Mouse (Mus musculus): ENCODE measurements around the gene Ache. TPM values are rescaled to one million over a fixed set of nuclear protein-coding genes. Genes with fewer than 3 reads are reported as not detected.
"Not testable (repeated sequence)": the region's sequence is repeated elsewhere in the genome, so short reads cannot be mapped to it uniquely, and the experiment has no call there.

The Ache gene
- 0.57 to 1.2 TPM in 2 of 3 replicates, not detected in the other for total RNA-seq (2017)

DNA sequence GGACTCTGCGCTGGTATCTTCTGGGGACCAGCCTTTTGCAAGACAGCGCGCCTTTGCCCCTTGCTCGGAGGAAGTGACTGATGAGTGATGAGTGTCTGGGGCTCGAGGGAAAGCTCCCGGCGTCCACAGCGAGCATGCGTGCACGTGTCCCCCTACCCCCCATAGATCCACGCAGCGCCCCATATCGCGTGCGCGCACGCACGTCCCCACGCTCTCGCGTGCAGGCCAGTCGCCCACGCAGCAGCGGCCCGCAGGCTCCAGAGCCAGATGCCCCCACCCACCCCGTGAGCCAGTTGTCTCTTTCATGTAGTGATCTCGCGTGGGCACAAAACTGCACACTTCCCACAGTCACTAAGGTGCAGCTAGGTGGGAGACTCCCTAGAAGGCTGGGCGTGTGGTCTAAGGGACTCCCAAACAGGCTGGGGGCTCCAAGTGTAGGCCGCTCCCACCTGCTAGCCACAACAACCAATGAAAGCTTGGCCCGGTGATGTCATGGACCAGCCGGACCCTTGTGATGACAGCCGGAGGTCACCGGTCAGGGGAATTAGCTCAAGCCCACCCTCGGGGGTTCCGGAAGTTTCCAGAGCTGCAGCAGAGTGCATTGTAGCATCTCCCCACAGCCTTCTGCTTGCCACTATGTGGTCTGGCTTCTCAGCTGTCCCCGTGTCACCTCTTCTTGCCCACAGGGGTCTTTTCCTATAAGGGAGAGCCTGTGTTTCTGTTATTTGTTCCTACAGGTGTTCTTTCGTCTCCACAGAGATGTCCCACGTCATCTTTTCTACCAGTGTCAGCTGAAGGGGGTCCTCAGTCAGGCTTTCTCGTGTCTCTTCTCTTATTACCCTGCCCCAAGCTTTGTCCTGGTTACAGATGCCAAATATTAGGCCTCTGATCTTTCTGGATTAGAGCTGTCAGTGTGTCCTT is at the start of gene Ache:
Gene Ache, plus strand, starts transcription at position 488 of the 921 bp plus-strand sequence.
- no peak for ATAC-seq (replicated peaks; ENCODE audit: insufficient number of reproducible peaks, low FRiP score, low TSS enrichment, poor library complexity, severe bottlenecking)

DNA sequence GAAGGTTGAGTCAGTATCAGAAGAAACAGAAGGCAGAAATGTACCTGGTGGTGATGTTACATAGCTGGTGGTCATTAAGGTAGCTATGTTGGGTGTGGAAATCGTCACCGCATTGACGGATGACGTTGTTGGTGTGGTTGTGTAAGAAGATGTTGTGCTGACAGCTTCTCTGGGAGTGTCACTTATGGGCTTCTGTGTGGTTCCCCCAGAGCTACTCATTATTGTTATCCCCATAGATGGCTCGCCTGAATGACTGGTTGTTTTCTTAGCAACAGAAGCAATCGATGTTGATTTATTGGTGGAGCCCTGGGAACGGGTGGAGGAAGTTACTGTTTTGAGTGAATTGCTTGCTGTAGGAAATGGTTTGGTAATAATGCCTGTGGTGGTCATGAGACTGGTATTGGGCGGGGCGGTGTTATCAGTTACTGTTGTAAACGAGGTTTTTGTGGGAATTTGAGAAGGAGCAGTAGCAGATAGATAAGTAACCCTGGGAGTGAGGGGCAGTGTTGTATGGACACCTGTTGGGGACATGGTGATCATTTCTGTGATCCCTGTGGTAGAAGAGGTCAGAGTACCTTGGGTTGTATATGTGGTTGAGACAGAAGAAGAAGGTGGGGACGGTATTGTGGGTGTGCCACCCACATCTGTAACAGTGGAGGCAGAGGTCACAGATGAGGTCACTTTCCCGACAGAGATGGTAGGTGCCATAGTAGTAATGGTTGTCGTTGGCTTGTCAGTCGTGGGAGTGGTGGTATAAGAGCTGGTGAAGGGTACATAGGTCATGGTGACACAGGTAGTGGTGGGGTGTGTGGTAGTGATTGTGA is 23.2 kb upstream of the Ache start:
- peak; percentile 82 for ATAC-seq (replicated peaks; ENCODE audit: insufficient number of reproducible peaks, low FRiP score, low TSS enrichment, poor library complexity, severe bottlenecking)

DNA sequence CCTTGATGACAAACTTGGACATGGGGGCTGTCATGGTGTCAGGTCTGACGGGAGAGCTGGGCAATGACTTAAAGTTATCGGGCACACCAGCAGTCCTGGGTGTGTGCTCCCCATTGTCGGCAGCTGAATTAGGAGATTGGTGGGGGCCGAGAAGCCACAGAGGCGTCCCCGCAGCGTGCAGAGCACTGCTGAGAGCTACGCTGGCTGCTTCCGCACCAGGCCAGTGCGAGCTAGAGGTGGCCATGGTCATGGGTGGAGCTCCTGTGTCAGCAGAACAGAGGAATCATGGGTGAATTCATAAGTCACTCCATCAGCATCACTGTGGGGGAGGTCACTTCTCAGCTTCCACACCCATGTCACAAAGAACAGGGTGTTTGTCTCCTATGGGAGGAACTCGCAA is 22.5 kb upstream of the Ache start:
- ATAC-seq (replicated peaks; ENCODE audit: insufficient number of reproducible peaks, low FRiP score, low TSS enrichment, poor library complexity, severe bottlenecking): peak; percentile 36

DNA sequence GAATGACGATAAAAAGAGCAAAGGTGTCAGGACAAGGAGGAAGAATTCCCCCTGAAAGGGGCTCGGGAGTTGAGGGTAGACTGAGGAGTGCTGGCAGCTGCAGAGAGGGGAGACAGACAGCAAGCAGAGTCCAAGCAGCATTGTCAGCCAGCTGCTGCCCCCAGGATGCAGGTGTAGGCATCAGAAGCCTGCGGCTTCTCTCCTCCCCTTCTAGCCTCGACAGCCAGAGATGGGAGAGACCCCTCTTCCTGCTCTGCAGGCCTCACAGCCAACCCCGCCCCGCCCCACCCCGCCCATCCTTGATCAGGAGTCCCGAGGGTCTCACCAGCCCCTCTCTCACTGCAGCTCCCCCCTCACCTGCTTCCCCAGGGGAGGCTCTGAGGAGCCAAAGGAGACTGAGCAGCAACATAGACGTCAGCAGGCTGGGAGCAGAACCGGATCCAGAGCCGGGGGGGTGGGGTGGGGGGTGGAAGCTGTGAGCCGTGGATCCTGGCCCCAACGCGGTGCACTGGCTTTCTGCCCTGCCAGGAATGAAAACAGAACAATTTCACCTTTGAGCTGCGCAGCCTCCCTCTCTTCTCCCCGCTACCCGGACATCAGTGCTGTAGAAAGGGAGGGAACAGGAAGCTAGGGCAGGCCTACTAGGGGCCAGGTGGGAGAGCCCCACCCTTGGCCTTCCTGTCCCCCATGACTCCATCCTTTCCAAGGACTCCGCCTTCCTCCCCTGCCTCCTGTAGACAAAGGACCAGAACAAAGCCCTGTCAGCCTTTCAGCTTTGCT is 19.0 kb upstream of the Ache start:
- no peak for ATAC-seq (replicated peaks; ENCODE audit: insufficient number of reproducible peaks, low FRiP score, low TSS enrichment, poor library complexity, severe bottlenecking)

DNA sequence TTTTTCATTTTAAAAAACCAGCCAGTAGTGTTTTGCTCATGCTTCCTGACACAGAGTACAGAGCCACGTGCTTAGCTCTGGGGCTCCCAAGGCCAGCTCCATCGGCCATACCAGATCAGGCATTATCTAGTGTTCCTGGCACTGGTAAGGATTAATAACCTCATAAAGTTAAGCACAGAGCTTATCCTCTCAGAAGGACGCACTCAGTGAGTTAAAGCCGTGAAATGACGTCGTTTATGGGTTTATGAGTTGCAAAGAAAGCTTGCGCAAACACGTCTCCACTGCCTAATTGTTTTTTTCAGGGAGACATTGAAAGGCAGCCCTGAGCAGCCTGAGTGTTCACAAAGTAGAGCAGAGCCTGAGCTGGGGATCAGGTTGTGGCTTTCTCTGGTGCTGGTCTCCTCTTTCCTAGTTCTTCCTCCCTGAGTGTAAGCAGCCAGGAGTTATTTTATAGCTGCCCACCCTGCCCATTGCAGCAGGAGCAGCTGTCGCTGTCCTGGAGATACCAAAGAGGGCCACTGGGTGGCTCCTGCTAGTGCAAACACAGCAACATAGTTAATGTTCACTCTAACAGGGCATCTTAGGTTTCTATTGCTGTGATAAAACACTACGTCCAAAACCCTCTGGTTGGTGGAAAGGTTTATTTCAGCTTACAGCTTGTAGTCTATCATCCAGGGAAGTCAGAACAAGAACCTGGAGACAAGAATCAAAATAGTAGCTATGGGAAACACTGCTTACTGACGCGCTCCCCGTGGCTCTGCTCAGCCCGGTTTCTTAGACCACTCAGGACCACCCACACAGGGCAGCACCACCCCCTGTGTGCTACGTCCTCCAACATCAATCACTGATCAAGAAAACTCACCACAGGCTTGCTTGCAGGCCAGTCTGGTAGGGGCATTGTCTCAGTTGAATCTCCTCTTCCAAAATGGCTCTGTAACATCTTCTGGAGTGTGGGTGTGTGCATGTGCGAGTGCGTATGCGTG is 9.7 kb upstream of the Ache start:
- peak; percentile 31; the same call in 1 of the 2 replicates for ATAC-seq (replicated peaks; ENCODE audit: insufficient number of reproducible peaks, low FRiP score, low TSS enrichment, poor library complexity, severe bottlenecking)

DNA sequence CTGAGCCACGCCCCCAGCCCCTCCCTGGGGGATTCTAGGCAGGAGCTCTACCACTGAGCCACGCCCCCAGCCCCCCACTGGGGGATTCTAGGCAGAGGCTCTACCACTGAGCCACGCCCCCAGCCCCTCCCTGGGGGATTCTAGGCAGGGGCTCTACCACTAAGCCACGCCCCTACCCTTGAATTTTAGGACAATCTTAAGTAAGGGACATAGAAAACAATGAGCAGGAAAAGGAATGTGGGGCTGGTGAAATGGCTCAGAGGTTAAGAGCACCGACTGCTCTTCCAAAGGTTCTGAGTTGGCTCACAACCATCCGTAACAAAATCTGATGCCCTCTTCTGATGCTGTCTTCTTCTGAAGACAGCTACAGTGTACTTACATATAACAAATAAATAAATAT is 2.9 kb upstream of the Ache start:
- not testable (repeated sequence) for ATAC-seq (replicated peaks; ENCODE audit: insufficient number of reproducible peaks, low FRiP score, low TSS enrichment, poor library complexity, severe bottlenecking)

DNA sequence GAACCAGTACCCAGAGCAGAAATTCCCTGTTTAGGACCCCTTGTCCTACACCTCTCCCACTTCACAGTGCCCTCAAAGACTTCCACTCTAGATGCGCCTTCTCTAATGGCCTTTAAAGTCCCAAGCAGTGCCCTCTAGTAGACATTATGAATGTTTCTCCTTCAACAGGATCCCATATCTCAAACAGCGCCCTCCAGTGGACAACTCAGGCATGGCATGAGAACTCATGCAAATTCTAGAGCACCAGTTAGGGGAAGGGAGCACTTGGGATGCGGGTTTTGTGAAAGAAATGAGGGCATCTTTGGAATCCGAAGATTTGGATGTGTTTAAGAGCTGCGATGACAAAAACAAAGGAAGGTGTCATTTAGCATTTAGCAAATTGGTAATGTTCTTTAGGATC is 2.3 kb upstream of the Ache start:
- no peak for ATAC-seq (replicated peaks; ENCODE audit: insufficient number of reproducible peaks, low FRiP score, low TSS enrichment, poor library complexity, severe bottlenecking)

DNA sequence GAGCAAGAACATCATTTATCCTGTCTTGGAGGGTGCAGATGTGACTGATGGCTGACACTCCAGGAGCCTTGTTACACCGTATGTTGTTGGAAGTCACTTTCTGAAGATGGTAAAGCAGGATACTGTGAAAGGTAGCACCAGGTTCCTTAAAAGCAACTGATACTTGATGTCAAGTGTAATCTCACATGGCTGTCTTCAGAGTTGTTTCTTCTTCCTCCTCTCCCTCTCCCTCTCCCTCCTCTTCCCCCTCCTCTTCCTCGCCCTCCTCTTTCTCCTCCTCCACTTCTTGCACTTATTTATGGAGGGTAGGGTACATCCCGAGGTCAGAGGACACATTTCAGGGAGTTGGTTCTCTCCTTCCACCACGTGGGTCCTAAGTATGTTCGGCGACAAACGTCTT is 1.3 kb upstream of the Ache start:
- no peak for ATAC-seq (replicated peaks; ENCODE audit: insufficient number of reproducible peaks, low FRiP score, low TSS enrichment, poor library complexity, severe bottlenecking)

DNA sequence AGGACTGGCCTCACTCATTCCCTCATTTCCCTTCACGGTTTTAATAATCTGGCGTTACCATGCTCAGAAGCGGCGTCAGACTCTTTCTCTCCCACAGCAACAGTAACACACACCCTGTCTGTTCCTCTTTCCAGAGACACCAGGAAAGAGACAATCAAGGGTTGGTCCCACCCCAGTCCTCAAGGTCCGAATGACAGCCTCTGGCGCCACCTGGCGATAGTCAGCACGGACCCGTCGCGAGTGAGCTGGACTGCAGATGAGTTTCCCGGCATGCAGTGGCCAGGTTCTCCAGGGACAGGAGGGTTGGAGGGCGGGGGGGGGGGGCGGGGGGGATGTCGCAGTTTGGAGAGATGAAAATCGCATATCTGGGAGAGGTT is 676 bp upstream of the Ache start:
- peak; percentile 87 for ATAC-seq (replicated peaks; ENCODE audit: insufficient number of reproducible peaks, low FRiP score, low TSS enrichment, poor library complexity, severe bottlenecking)

DNA sequence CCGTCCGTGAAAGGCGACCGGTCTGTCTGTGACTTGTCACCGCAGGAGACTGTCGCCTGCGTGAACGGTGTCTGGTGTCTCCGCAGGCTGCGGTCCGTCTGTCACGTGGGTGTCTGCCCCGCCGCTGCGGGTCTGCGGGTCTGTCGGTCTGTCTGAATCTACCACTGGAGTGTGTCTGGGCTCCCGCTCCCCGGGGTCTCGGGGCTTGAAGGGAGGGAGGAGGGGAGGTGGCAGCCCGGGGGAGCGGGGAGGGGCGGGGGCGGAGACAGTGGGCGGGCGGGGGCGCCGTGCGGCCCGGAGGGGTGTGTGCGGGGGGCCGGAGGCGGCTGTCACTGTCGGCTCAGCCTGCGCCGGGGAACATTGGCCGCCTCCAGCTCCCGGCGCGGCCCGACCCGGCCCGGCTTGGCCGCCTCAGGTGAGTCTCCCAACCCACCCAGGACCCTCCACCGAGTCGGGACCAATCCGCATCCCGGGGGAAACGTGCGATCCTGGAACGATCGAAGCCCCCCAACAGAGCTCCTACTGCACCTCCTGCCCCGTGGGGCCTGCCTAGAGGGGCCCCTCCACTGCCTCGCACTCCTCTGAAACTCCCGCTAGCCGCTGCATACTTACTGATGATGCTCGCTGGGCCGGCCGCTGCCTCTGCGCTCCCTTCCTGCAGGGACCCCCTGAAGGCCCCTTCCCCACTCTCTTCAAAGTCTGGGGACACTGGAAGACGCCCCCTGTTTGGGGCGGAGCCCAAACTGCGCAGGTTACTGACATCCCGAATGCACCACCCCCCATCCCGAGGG is 829 bp downstream of the Ache start:
- no peak for ATAC-seq (replicated peaks; ENCODE audit: insufficient number of reproducible peaks, low FRiP score, low TSS enrichment, poor library complexity, severe bottlenecking)

DNA sequence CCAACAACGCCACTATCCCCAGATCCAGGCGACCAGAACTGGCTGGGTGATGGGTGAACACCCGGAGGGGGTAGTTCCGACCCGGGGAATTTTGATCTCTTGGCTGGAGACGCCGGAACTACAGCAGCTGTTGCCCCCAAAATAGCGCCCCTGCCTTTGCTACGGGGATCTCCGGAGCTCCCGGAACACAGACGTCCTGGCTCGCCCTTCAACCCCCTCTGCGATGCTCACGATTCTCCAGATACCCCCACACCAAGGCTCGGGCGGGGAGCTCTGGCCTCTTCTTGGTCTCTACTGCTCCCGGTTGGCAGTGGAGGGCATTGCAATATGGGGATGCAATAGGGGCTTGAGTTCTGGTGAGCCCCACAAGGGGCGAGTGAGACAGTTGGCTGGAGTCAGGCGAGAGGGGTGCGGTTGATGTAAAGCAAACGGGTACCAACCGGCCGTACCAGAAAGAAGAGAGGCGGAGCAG is 1.7 kb downstream of the Ache start:
- no peak for ATAC-seq (replicated peaks; ENCODE audit: insufficient number of reproducible peaks, low FRiP score, low TSS enrichment, poor library complexity, severe bottlenecking)

DNA sequence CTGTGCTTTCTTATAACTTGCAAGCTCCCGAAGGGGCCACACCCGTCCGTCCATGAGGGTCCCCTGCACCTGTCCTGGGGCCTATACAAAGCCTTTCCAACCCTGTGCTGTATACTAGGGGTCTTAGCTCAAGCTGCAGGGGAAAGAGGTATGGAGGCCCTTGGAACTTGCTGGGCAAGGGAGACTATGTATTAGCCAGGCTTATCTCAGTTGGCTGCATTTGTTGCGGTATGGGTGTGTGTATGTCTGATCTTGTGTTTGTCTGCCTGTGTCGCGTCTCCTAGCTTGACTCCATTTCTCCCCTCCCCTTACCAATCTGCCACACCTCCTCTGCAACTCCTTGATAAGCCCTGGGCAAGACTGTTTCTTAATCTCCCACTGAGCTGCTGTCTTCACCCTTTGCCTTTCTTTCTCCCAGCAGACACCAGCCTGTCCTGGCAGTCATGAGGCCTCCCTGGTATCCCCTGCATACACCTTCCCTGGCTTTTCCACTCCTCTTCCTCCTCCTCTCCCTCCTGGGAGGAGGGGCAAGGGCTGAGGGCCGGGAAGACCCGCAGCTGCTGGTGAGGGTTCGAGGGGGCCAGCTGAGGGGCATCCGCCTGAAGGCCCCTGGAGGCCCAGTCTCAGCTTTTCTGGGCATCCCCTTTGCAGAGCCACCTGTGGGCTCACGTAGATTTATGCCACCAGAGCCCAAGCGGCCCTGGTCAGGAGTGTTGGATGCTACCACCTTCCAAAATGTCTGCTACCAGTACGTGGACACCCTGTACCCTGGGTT is 2.5 kb downstream of the Ache start:
- ATAC-seq (replicated peaks; ENCODE audit: insufficient number of reproducible peaks, low FRiP score, low TSS enrichment, poor library complexity, severe bottlenecking): no peak

DNA sequence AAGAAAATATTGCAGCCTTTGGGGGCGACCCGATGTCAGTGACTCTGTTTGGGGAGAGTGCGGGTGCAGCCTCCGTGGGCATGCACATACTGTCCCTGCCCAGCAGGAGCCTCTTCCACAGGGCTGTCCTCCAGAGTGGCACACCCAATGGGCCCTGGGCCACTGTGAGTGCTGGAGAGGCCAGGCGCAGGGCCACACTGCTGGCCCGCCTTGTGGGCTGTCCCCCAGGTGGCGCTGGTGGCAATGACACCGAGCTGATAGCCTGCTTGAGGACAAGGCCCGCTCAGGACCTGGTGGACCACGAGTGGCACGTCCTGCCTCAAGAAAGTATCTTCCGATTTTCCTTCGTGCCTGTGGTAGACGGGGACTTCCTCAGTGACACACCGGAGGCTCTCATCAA is 3.4 kb downstream of the Ache start:
- ATAC-seq (replicated peaks; ENCODE audit: insufficient number of reproducible peaks, low FRiP score, low TSS enrichment, poor library complexity, severe bottlenecking): no peak

DNA sequence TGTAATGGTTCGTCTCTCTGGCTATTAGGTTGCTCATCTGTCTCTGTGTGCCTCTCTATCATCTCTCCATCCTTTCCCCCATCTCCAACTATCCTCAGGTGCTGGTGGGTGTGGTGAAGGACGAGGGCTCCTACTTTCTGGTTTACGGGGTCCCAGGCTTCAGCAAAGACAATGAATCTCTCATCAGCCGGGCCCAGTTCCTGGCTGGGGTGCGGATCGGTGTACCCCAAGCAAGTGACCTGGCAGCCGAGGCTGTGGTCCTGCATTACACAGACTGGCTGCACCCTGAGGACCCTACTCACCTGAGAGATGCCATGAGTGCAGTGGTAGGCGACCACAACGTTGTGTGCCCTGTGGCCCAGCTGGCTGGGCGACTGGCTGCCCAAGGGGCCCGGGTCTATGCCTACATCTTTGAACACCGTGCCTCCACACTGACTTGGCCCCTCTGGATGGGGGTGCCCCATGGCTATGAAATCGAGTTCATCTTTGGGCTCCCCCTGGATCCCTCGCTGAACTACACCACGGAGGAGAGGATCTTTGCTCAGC is 4.1 kb downstream of the Ache start:
- ATAC-seq (replicated peaks; ENCODE audit: insufficient number of reproducible peaks, low FRiP score, low TSS enrichment, poor library complexity, severe bottlenecking): no peak

DNA sequence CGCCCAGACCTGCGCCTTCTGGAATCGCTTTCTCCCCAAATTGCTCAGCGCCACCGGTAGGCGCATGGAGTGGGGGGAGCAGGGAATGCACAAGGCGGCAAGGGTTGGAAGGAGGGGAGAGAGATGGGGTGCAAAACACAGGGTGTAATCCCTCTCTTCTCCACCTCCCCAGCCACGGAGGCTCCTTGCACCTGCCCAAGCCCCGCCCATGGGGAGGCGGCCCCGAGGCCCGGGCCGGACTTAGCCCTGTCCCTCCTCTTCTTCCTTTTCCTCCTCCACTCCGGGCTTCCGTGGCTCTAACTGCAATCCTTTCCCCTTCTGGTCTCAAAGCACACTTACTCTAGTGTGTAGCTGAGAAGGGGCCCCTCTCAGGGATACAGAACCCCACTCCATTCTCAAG is 6.0 kb downstream of the Ache start:
- ATAC-seq (replicated peaks; ENCODE audit: insufficient number of reproducible peaks, low FRiP score, low TSS enrichment, poor library complexity, severe bottlenecking): peak; percentile 36
